ENCODE assay signal across 23 mouse cellular contexts in the genomic region with DNA sequence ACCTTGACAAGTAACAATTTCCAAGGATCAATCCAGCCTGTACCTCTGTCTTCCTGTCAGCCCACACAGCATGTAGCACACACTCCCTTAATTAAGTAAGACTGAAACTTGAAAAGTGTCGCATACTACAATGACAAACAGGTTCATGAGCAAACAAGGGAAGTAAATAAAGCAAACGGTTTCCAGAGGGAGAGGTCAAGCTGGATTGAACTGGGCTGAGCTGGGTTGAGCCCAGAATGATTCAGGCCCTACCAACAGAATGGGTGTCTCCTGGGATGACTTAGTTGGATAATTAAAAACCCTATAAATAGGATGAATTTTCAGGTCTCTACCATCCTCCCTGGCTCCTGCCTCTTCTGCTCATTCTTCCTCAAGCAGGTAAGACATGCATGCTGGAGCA. TPM values are rescaled to one million over a fixed set of nuclear protein-coding genes. Genes with fewer than 3 reads are reported as not detected.
"Had no signal": no experiment of that assay in that cellular context is flagged by ENCODE, and none has a peak within 500 bp of the region (broad histone marks: within the 10 kb centered on the region; RNA-seq: fewer than 3 reads in every experiment).

TSS of gene Rptn (plus strand) at position 334 of the 400 bp plus-strand sequence.

- H3K27ac ChIP-seq: intestine, embryonic 15.5 days; kidney, embryonic 15.5 days; left cerebral cortex, adult 2 months; liver, embryonic 14.5 days; midbrain, embryonic 15.5 days; neural tube, embryonic 12.5 days; neural tube, embryonic 15.5 days had no signal

- H3K9ac ChIP-seq: intestine, embryonic 15.5 days; kidney, embryonic 15.5 days; liver, embryonic 14.5 days; midbrain, embryonic 15.5 days; neural tube, embryonic 12.5 days; neural tube, embryonic 15.5 days had no signal

- H3K27me3 ChIP-seq: intestine, embryonic 15.5 days; kidney, embryonic 15.5 days; midbrain, embryonic 15.5 days; neural tube, embryonic 12.5 days; neural tube, embryonic 15.5 days had no signal

- H3K4me1 ChIP-seq: intestine, embryonic 15.5 days; kidney, embryonic 15.5 days; midbrain, embryonic 15.5 days; neural tube, embryonic 12.5 days; neural tube, embryonic 15.5 days had no signal

- H3K9me3 ChIP-seq: intestine, embryonic 15.5 days; kidney, embryonic 15.5 days; midbrain, embryonic 15.5 days; neural tube, embryonic 12.5 days; neural tube, embryonic 15.5 days had no signal

- ATAC-seq: intestine, embryonic 15.5 days; midbrain, embryonic 15.5 days had no signal

- H3K36me3 ChIP-seq: intestine, embryonic 15.5 days; kidney, embryonic 15.5 days; midbrain, embryonic 15.5 days; neural tube, embryonic 12.5 days; neural tube, embryonic 15.5 days had no signal

- H3K4me2 ChIP-seq: intestine, embryonic 15.5 days; kidney, embryonic 15.5 days; midbrain, embryonic 11.5 days; midbrain, embryonic 15.5 days; neural tube, embryonic 12.5 days; neural tube, embryonic 15.5 days had no signal

- DNase-seq: kidney, adult 11 months; kidney, adult 8-10 months; kidney, postnatal 10 days; kidney, postnatal 36 days; layer of hippocampus, postnatal 36 days; right cerebral cortex, adult 18-20 months; right cerebral cortex, postnatal 14 days; right cerebral cortex, postnatal 4 days; thymus, adult 18-20 months; thymus, postnatal 36 days had no signal

- H3K4me3 ChIP-seq: intestine, embryonic 15.5 days; kidney, embryonic 15.5 days; left cerebral cortex, adult 2 months; midbrain, embryonic 15.5 days; neural tube, embryonic 12.5 days; neural tube, embryonic 15.5 days had no signal

RNA-seq across cellular contexts. Expression of gene Rptn, which starts in this region (rescaled TPM):
- polyA plus RNA-seq: intestine, embryonic 15.5 days; kidney, embryonic 15.5 days; limb, embryonic 11.5 days; limb, embryonic 14.5 days; liver, adult 2 months; midbrain, embryonic 11.5 days; midbrain, embryonic 15.5 days; neural tube, embryonic 12.5 days; neural tube, embryonic 15.5 days; stomach, embryonic 14.5 days; testis, adult 2 months had no signal
